Mouse (Mus musculus) ES-E14 (cell line): ENCODE data around the gene Gprasp1. TPM values are rescaled to one million over a fixed set of nuclear protein-coding genes. Genes with fewer than 3 reads are reported as not detected.
"Not testable (repeated sequence)": the region's sequence is repeated elsewhere in the genome, so short reads cannot be mapped to it uniquely, and the experiment has no call there.

ENCODE experiments used
- DNase-seq: peaks from one replicate; pipeline ENCODE4 v3.0.0-alpha.2; 2013; ENCODE audit warnings: low read depth, low spot score
- H3K27ac ChIP-seq: 2 replicates; pipeline ENCODE4 v1.5.1; 2012; ENCODE audit warnings: low read depth, mild to moderate bottlenecking, low read length, moderate library complexity, mixed read lengths; ENCODE audit not compliant: poor library complexity, insufficient read depth, severe bottlenecking
- H3K36me3 ChIP-seq: 2 replicates; pipeline ENCODE4 v1.6.1; 2012; ENCODE audit warnings: mild to moderate bottlenecking, low read length, moderate library complexity, mixed read lengths; ENCODE audit not compliant: control insufficient read depth, poor library complexity, insufficient read depth, severe bottlenecking
- H3K4me1 ChIP-seq, 2 experiments: fragments of 150-350 bp in 1 of 2; sonication (generic) in 1 of 2; 2 replicates each; pipeline ENCODE4 v1.6.1; 2012; ENCODE audit warnings: low read length in 2 of 2, mild to moderate bottlenecking in 1 of 2, mixed read lengths in 1 of 2; ENCODE audit not compliant: control insufficient read depth in 2 of 2, insufficient read depth in 2 of 2, poor library complexity in 1 of 2
- H3K4me3 ChIP-seq, 2 experiments: fragments of 150-350 bp in 1 of 2; sonication (generic) in 1 of 2; 2 replicates each; pipeline ENCODE4 v1.5.1; 2012; ENCODE audit warnings: low read length in 2 of 2, low read depth in 1 of 2, mild to moderate bottlenecking in 1 of 2, mixed read lengths in 1 of 2; ENCODE audit not compliant: insufficient read depth in 1 of 2, poor library complexity in 1 of 2, severe bottlenecking in 1 of 2
- H3K9ac ChIP-seq: 2 replicates; pipeline ENCODE4 v1.6.1; 2012; ENCODE audit warnings: low read depth, mild to moderate bottlenecking, low read length, mixed read lengths; ENCODE audit not compliant: poor library complexity, insufficient read depth, severe bottlenecking
- H3K9me3 ChIP-seq: fragments of 150-350 bp; sonication (generic); 2 replicates; pipeline ENCODE4 v1.6.1; 2012; ENCODE audit warnings: low read depth, mild to moderate bottlenecking, low read length; ENCODE audit not compliant: control insufficient read depth, insufficient read depth
- CHD2 ChIP-seq: IDR thresholded peaks from 2 replicates; pipeline ENCODE4 v1.6.1; 2014; ENCODE audit warnings: mild to moderate bottlenecking, low read depth, low read length, inconsistent platforms
- HCFC1 ChIP-seq: IDR thresholded peaks from 2 replicates; pipeline ENCODE4 v1.6.1; 2012; ENCODE audit warnings: low read length, inconsistent platforms, borderline replicate concordance; ENCODE audit not compliant: insufficient read depth
- MAFK ChIP-seq: IDR thresholded peaks from 2 replicates; pipeline ENCODE4 v1.6.1; 2014; ENCODE audit warnings: mild to moderate bottlenecking, low read depth, low read length, inconsistent platforms; ENCODE audit not compliant: insufficient read depth
- ZNF384 ChIP-seq: IDR thresholded peaks from 2 replicates; pipeline ENCODE4 v1.6.1; 2012; ENCODE audit warnings: low read depth, low read length, inconsistent platforms
- in situ Hi-C, 2 experiments: fragments of 600-800 bp; cut with MboI; formaldehyde crosslinking; loops; one replicate each; pipeline ENCODE4 v1.15.1; 2025; ENCODE audit warnings: low sequenced_read_pairs in 2 of 2, inconsistent platforms in 1 of 2; ENCODE audit not compliant: unreplicated experiment in 2 of 2
- total RNA-seq: library from RNA; depleted of rRNA; stranded (reverse); fragments of 300-350 nt; gene quantifications from 2 replicates; pipeline ENCODE4 v1.2.3, GENCODE M21; 2012; rRNA removed

Gprasp1 gene
- total RNA-seq, 1 experiment = 30.7 TPM

DNA sequence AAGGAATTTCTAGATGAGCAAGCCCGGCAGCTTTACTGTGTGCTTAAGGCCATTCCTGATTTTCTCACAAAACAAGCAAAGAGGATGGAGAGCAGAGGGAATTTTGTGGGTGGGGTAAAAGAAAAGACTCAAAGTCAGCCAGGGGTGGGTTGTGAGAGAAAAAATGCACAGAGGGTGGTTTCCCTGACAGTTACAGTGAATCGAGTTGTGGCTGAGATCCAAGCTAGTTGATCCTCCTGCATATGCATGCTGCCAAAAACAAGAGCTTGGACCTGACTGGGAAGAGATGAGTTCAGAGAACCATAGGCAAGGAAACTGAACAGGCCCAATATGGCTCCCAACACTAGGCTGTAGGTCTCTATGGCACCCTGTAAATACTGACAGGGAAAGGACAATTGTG, 95.4 kb downstream of the Gprasp1 start:
- TF ChIP-seq MAFK = no peak
- TF ChIP-seq HCFC1 = no peak
- no peak for TF ChIP-seq ZNF384
- no peak for TF ChIP-seq CHD2
- in situ Hi-C loops = no loop called here
- Histone ChIP-seq H3K9ac (no peak overlapping the region), H3K9me3 (no peaks in the 10 kb centered on the region), H3K36me3 (no peaks in the 10 kb centered on the region), H3K27ac (no peak overlapping the region), H3K4me1 (no peaks in the 10 kb centered on the region; a peak in 1 of 4 replicates), H3K4me3 (no peak overlapping the region)
- DNase-seq = no peak

DNA sequence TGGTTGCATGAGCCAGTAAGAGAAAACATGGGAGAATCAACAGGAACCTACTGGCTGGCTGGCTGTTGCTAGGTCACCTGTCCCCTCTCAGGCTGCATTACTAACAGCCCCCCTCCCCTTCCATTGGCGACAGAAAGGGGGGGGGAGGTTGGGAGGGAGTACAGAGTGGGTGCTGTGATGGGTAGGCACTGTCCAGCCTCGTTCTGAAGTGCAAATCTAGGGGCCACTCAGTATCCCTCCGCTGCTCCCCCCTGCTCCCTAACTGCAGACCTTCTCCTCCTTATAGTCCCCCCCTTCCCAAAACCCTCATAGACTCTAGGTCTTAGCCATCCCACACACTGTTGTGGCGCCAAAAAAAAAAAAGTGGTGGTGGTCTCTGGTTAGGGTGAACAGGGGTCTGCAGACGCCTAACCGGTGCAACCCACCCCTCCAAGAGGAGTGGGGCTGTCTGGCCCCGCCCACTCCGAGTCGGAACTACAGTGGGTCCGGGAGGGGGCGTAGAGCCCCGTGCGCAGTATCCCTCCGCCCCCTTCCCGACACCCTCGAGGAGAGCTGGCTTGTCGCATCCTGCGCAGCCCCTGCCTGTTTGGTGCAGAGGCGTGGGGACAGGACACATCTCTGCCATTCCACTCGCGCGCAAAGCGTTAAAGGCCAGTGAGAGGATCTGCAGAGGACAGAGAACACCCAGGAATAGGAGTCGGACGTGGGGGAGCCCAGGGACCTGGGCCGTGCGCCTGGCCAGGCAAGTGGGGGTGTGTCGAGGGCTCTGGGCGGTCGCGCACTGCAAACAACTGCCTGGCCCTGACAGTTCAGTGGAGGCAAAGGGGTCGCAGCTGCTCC, 96.2 kb downstream of the Gprasp1 start, which contains the start of gene Gprasp2:
TSS of gene Gprasp2 (plus strand) at position 514 of the 840 bp plus-strand sequence.
- H3K27ac ChIP-seq, H3K36me3 ChIP-seq, H3K4me1 ChIP-seq, H3K9me3 ChIP-seq, in situ Hi-C loops: not testable (repeated sequence)
- DNase-seq = peak; percentile 12
- peak within 1 kb of the TSS; percentile 60 to 71 for H3K4me3 ChIP-seq
- peak within 1 kb of the TSS; percentile 40 for H3K9ac ChIP-seq

DNA sequence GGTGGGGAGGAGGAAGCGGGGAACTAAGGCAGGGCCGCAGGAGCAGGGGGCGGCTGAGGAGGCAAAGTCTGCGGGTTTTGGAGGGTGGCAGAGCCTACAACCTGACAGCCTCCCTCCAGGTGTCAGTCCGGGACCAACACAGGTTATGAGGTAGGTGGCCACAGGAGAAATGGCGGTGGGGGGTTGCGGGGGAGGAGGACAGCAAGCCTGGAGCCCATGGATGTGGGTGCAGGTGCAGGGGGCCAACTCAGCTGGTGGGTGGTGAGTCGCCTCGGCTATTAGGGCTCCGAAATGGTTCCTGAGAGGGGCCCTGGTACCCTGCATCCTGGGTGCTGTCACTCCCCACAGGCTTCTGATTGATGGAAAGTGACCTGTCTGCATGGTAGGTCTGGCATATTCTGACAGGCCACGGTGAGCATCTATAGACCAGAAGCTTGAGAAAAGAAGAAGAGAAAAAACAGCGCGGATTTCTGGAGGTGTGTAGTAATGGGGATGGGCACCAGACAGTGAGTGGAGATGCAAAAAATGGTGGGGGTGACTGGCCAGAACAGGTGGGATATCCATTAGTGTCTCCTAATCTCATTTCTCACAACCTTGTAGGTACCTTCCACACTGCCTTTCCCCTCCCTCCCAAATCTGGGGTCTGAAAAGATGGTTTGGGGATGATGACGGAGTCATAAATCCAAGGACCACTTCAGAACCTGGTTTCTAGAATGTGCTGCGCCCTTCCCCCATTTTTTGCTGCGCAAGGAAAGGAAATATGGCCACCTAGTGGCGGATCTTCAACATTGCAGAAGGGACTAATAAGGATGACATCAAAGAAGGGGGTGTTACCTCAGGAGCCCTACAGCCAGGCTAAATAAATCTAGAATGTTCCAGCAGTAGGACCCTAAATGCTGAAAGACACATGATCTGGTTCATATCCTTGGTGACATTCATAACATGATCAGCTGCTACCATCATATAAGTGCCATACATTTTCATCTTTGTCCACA, 97.2 kb downstream of the Gprasp1 start:
- H3K4me1 ChIP-seq, H3K27ac ChIP-seq, in situ Hi-C loops, H3K9me3 ChIP-seq, H3K36me3 ChIP-seq: not testable (repeated sequence)
- peak; percentile 28 for DNase-seq
- Histone ChIP-seq H3K4me3 (peak overlapping the region; percentile 60 to 71; a peak in 3 of 4 replicates), H3K9ac (peak overlapping the region; percentile 40)

Other genes with a start within 250 kb of the Gprasp1 start
- 0.21 and 2.0 TPM in 2 replicates for gene AV320801, start 248.1 kb upstream of the Gprasp1 start, total RNA-seq
- gene Nxf7, start 144.0 kb upstream of the Gprasp1 start, total RNA-seq = 2.8 and 12.7 TPM in 2 replicates
- 0.18 TPM in 1 of 2 replicates, not detected in the other for gene Prame, start 115.0 kb upstream of the Gprasp1 start, total RNA-seq
- 0.67 and 0.85 TPM in 2 replicates for gene Tcp11x2, start 48.9 kb upstream of the Gprasp1 start, total RNA-seq
- gene Tmsb15a, start 17.5 kb upstream of the Gprasp1 start, total RNA-seq = 1.2 TPM in 1 of 2 replicates, not detected in the other
- gene Armcx5, start within 50 bp of the Gprasp1 start, total RNA-seq = 6.9 and 10.0 TPM in 2 replicates
- gene Bhlhb9, start 54.9 kb downstream of the Gprasp1 start, total RNA-seq = 8.8 and 15.0 TPM in 2 replicates
- 11.8 and 16.3 TPM in 2 replicates for gene Gprasp2, start 96.3 kb downstream of the Gprasp1 start, total RNA-seq